ENCODE assay signal across 15 mouse cellular contexts in genomic region chr5:128729341-128729740, GRCm38 (mm10). TPM values are rescaled to one million over a fixed set of nuclear protein-coding genes. Genes with fewer than 3 reads are reported as not detected.
DNase-seq lines count a peak whose midpoint lies in the region; ATAC-seq lines count a peak whose summit lies in the region.
"Had no signal": no experiment of that assay in that cellular context is flagged by ENCODE, and none has a peak within 500 bp of the region (broad histone marks: within the 10 kb centered on the region; RNA-seq: fewer than 3 reads in every experiment).

No protein-coding gene starts in this region.

- peak; percentile 37 for DNase-seq in kidney, postnatal 10 days
- DNase-seq in kidney, adult 9 months, result no peak
- DNase-seq in neural tube, embryonic 10.5 days (ENCODE audit: extremely low spot score, low spot score), result peak; percentile 48
- peak; percentile 53 for DNase-seq in embryo, embryonic 11 days
- no peak for DNase-seq in gastrocnemius, postnatal 25 days
- no peak for DNase-seq in left cerebral cortex, postnatal 10 days (ENCODE audit: extremely low spot score in 1 of 2, low spot score in 2 of 2)
- DNase-seq: adrenal gland, postnatal 36 days; cerebellum, adult 9-11 months; gastrocnemius, postnatal 10 days; heart, postnatal 10 days; lung, postnatal 10 days; thymus, adult 18-20 months had no signal

- intact Hi-C loops in left cerebral cortex, postnatal 10 days (cut with DNase I), result no loop called here

- WGBS in neural tube, embryonic 15.5 days, result 75% methylated on average over 5 of the region's 5 CpGs

- no peaks in the 10 kb centered on the region for H3K9me3 ChIP-seq in neural tube, embryonic 15.5 days (replicated peaks)
- H3K9me3 ChIP-seq: neural tube, embryonic 12.5 days had no signal

- H3K4me1 ChIP-seq in neural tube, embryonic 15.5 days, result peaks cover 3% of the 10 kb centered on the region; the same call in 1 of the 2 replicates

- no peaks in the 10 kb centered on the region for H3K27me3 ChIP-seq in neural tube, embryonic 15.5 days (replicated peaks)
- H3K27me3 ChIP-seq: neural tube, embryonic 12.5 days had no signal

- H3K27ac ChIP-seq in neural tube, embryonic 15.5 days (replicated peaks), result no peak overlapping the region
- H3K27ac ChIP-seq: neural tube, embryonic 12.5 days had no signal

- no peak overlapping the region for H3K4me2 ChIP-seq in neural tube, embryonic 15.5 days
- H3K4me2 ChIP-seq: neural tube, embryonic 12.5 days had no signal

- no peaks in the 10 kb centered on the region for H3K36me3 ChIP-seq in neural tube, embryonic 15.5 days
- H3K36me3 ChIP-seq: neural tube, embryonic 12.5 days had no signal

- H3K9ac ChIP-seq in neural tube, embryonic 15.5 days (replicated peaks), result no peak overlapping the region
- H3K9ac ChIP-seq: neural tube, embryonic 12.5 days had no signal

- H3K4me3 ChIP-seq in neural tube, embryonic 15.5 days (replicated peaks), result no peak overlapping the region
- H3K4me3 ChIP-seq: neural tube, embryonic 12.5 days had no signal

- ATAC-seq in neural tube, embryonic 15.5 days (ENCODE audit: low FRiP score), result no peak

RNA-seq across cellular contexts. Expression of gene Piwil1, which starts 27.0 kb away (rescaled TPM):
- 0.31 and 0.33 TPM in 2 replicates for polyA plus RNA-seq in neural tube, embryonic 15.5 days (2015; fragmentation: Nextera tagmentation; extraction: Ambion mirVana)
- not detected for total RNA-seq in gastrocnemius, postnatal 25 days (2021)
- total RNA-seq in left cerebral cortex, postnatal 10 days (2021), result under 1 TPM; 0.20 to 0.39 TPM
- total RNA-seq: adrenal gland, postnatal 36 days; heart, postnatal 10 days had no signal
- polyA plus RNA-seq: kidney, embryonic 14.5 days had no signal

Comparison
In these comparisons a context has a peak if more than half of its experiments do, and no peak if none do; other contexts are left out.
1. DNase-seq: peak in kidney, postnatal 10 days (single experiment), neural tube, embryonic 10.5 days (single experiment) and embryo, embryonic 11 days (single experiment); none in kidney, adult 9 months (single experiment), gastrocnemius, postnatal 25 days (single experiment) and left cerebral cortex, postnatal 10 days (0 of 2).